Mouse (Mus musculus): ENCODE measurements around the gene B430306N03Rik.

DNA sequence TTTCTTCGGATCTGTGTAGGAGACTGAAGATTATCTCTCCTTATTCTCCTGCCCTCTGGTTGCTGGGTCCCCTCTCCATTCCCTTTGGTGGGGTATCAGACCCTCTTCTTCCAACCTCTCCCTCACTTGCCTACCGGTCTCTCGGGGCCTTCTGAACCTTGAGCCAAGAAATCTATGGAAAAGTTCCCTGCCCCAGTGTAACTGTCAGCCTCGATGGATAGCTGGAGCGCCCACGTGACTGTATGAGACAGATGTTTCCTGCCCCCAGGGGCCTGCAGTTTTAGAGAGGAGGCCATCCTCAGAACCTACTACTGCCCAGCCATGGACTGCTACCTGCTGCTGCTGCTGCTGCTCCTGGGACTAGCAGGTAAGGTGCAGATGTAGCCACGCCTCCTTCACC, 43.7 kb downstream of the B430306N03Rik start, which contains the start of gene Treml1:
- TF ChIP-seq CTCF (IDR thresholded peaks at IDR 0.05; ENCODE audit: borderline replicate concordance, control insufficient read depth, extremely low read depth, insufficient read depth, low read length, poor library complexity) (no peak), POLR2A (IDR thresholded peaks at IDR 0.05; ENCODE audit: control insufficient read depth, extremely low read depth, insufficient read depth, low read length, poor library complexity) (no peak)

Measured in thymus, adult 2 months (tissue).